Mouse (Mus musculus) lung, adult 2 months (tissue): ENCODE measurements around the gene Nuak2.

Experiments used
- CTCF ChIP-seq: fragments of 200-500 bp; IDR thresholded peaks from 2 replicates; pipeline ENCODE4 v1.5.1; 2011; ENCODE audit warnings: mild to moderate bottlenecking, low read length, control low read depth; ENCODE audit not compliant: insufficient read depth
- POLR2A ChIP-seq: fragments of 200-500 bp; IDR thresholded peaks from 2 replicates; pipeline ENCODE4 v1.6.1; 2011; ENCODE audit warnings: low read depth, mild to moderate bottlenecking, control low read depth, low read length, borderline replicate concordance; ENCODE audit errors: extremely low read depth

GRCm38 (mm10) chr1:132308674-132309073 lies 7.3 kb upstream of the Nuak2 start:
- no peak for TF ChIP-seq CTCF
- TF ChIP-seq POLR2A, result no peak
